Mouse (Mus musculus): ENCODE data around the gene Zmiz1. TPM values are rescaled to one million over a fixed set of nuclear protein-coding genes. Genes with fewer than 3 reads are reported as not detected.

Zmiz1 gene
- polyA plus RNA-seq, 1 experiment, result 54.1 TPM

DNA sequence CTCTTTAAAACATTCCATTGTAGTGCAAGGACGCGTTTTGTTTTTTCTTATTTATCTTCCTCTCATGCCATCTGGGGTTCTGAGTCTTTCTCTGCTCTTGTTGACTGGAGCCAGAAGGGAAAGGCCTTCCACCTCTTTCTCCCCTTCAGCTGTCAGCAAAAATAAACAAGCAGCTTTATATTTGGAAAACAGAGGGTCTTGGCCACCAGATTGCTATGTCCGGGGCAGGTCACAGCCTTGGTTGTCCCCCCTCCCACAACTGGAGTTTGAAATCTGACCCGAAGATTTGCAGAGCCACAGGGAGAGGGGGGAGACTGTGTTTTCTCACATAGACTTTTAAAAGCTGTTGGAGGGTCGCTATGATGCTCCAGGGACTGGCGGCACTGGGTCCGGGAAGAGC, 96.9 kb downstream of the Zmiz1 start:
- peaks cover 76% of the 10 kb centered on the region for H3K36me3 ChIP-seq (replicated peaks; ENCODE audit: low read length)
- H3K4me3 ChIP-seq (replicated peaks), result no peak overlapping the region
- no peak for TF ChIP-seq FLI1 (IDR thresholded peaks at IDR 0.05; ENCODE audit: low read length)
- TF ChIP-seq GATA1 (IDR thresholded peaks at IDR 0.05; ENCODE audit: borderline replicate concordance, low read length), result no peak
- no peaks in the 10 kb centered on the region for H3K9me3 ChIP-seq
- no peaks in the 10 kb centered on the region for H3K27me3 ChIP-seq (replicated peaks)
- peaks cover 80% of the 10 kb centered on the region for H3K4me1 ChIP-seq

DNA sequence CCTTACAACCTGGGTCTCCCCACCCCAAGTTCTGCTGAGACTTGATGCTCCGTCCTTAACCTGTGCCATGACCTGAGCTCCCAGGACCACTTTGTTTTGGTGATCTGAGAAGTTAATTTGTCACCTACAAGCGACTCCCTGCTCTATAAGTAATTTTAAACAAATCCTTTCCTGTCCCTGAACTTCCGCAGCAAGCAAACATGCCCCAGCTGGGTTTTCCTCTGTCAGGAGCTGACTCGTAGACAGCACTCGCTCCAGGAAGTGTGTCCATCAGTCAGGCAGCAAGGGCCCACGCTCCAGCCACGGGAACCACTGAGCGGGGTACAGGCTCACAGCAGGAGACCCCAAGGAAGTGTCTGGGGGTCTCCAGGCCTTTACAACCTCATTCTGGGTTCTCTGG, 98.0 kb downstream of the Zmiz1 start:
- no peak overlapping the region for H3K4me3 ChIP-seq (replicated peaks)
- TF ChIP-seq GATA1 (IDR thresholded peaks at IDR 0.05; ENCODE audit: borderline replicate concordance, low read length) (no peak), FLI1 (IDR thresholded peaks at IDR 0.05; ENCODE audit: low read length) (no peak)
- H3K4me1 ChIP-seq, result peaks cover 80% of the 10 kb centered on the region
- peaks cover 76% of the 10 kb centered on the region for H3K36me3 ChIP-seq (replicated peaks; ENCODE audit: low read length)
- no peaks in the 10 kb centered on the region for H3K27me3 ChIP-seq (replicated peaks)
- H3K9me3 ChIP-seq, result no peaks in the 10 kb centered on the region

DNA sequence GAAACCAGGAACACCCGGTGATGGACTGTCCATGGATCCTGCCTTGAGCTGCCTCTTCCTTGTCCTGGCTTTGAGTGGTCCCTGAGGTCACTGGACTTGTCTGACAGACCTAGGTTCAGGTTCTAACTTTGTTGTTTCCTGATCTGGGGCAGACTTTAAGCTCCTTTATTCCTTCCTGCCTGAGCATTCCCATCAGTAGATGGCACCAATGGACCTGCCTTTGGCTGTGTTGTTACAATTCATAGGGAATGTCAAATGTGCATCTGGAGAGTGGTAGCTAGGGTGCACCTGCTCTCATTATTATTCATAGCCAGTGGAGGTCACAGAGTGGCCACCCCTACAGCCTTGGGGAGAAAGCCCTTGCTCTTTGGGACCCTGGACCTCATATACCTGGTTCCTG, 99.5 kb downstream of the Zmiz1 start:
- no peaks in the 10 kb centered on the region for H3K27me3 ChIP-seq (replicated peaks)
- no peak for TF ChIP-seq GATA1 (IDR thresholded peaks at IDR 0.05; ENCODE audit: borderline replicate concordance, low read length)
- no peak for TF ChIP-seq FLI1 (IDR thresholded peaks at IDR 0.05; ENCODE audit: low read length)
- no peak overlapping the region for H3K4me3 ChIP-seq (replicated peaks)
- peaks cover 79% of the 10 kb centered on the region for H3K36me3 ChIP-seq (replicated peaks; ENCODE audit: low read length)
- H3K4me1 ChIP-seq, result peaks cover 78% of the 10 kb centered on the region
- H3K9me3 ChIP-seq, result peaks cover 3% of the 10 kb centered on the region

DNA sequence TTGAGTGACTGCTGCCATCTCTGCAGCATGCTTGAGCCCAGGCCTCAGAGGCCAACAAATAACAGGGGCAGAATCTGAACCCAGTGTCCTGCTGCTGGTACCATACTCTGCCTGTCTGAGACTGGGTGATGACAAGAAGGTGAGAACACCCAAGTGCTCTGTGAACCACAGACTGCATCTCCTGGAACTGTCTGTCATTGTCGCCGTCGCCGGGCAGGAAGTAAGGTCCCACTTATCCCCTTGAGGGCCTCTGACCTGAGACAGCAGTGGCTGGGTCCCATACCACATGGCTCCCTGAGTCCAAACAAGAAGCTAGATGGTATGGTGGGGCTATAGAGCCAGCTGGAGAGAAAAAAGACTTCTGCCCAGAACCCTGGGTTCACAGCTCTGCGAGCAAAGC, 100.9 kb downstream of the Zmiz1 start:
- Histone ChIP-seq H3K27me3 (replicated peaks) (peaks cover 2% of the 10 kb centered on the region), H3K9me3 (peaks cover 14% of the 10 kb centered on the region), H3K4me3 (replicated peaks) (no peak overlapping the region), H3K4me1 (peaks cover 74% of the 10 kb centered on the region), H3K36me3 (replicated peaks; ENCODE audit: low read length) (peaks cover 81% of the 10 kb centered on the region)
- TF ChIP-seq FLI1 (IDR thresholded peaks at IDR 0.05; ENCODE audit: low read length), result no peak
- no peak for TF ChIP-seq GATA1 (IDR thresholded peaks at IDR 0.05; ENCODE audit: borderline replicate concordance, low read length)

DNA sequence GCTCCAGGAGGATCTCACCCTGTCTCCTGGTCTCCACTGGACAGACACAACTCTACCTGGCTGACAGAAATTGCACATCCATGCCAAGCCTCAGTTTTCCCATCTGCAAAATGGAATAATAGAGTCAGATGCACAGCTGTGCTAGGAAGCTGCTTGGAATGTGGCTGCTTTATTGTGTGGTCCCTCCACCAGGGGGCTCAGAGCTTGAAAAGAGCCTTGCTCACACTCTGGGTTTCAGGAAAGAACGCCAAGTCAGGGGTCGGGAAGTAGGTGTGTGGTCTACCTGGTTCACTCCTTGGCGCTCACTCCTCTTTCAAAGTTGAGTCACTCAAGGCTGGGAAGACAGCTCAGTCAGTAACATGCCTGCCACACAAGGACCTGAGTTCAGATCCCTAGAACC, 101.9 kb downstream of the Zmiz1 start:
- TF ChIP-seq FLI1 (IDR thresholded peaks at IDR 0.05; ENCODE audit: low read length), result no peak
- TF ChIP-seq GATA1 (IDR thresholded peaks at IDR 0.05; ENCODE audit: borderline replicate concordance, low read length), result no peak
- H3K27me3 ChIP-seq (replicated peaks), result peaks cover 2% of the 10 kb centered on the region
- H3K4me3 ChIP-seq (replicated peaks), result no peak overlapping the region
- peaks cover 14% of the 10 kb centered on the region for H3K9me3 ChIP-seq
- peaks cover 78% of the 10 kb centered on the region for H3K4me1 ChIP-seq
- H3K36me3 ChIP-seq (replicated peaks; ENCODE audit: low read length), result peaks cover 84% of the 10 kb centered on the region

DNA sequence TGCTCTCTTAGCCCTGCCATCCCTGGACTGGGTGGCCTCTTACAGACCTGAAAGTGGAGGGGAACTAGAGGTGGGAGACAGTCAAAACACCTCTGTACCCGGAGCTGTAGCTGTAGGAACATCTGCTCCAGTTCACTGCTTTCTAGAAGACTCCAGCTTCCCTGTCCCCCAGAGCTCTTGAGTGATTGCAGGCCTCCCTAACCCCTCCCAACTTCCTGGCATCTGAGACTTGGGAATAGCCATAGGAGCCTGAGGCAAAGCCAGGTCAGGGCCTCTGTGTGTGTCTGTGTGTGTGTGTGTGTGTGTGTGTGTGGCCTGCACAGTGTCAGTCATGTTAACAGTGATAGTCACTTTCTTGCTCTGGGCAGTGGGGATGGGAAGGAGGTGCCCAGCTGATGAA, 102.7 kb downstream of the Zmiz1 start:
- Histone ChIP-seq H3K36me3 (replicated peaks; ENCODE audit: low read length) (peaks cover 89% of the 10 kb centered on the region), H3K9me3 (peaks cover 14% of the 10 kb centered on the region), H3K4me1 (peaks cover 82% of the 10 kb centered on the region), H3K27me3 (replicated peaks) (peaks cover 2% of the 10 kb centered on the region), H3K4me3 (replicated peaks) (peak overlapping the region; percentile 54)
- no peak for TF ChIP-seq GATA1 (IDR thresholded peaks at IDR 0.05; ENCODE audit: borderline replicate concordance, low read length)

DNA sequence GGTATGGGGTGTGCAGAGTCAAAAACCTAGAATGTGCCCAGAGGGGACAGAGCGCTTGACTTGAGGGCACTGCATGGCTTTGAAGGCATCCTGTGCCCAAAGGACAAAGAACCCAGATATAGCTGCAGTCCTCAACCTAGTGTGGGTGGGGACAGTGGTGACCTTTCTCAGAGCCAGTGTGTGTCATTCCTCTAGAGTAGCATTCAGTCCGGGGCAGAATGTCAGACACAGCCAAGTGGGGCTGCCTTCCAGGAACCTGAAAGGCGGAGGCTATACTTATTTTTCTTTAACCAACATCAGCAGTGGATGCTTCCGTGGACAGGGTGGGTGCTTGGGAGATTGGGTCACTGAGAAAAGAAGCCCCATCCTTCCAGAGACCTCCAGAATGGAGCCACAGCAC, 103.5 kb downstream of the Zmiz1 start:
- H3K4me1 ChIP-seq, result peaks cover 82% of the 10 kb centered on the region
- H3K27me3 ChIP-seq (replicated peaks), result peaks cover 2% of the 10 kb centered on the region
- TF ChIP-seq GATA1 (IDR thresholded peaks at IDR 0.05; ENCODE audit: borderline replicate concordance, low read length) (no peak), FLI1 (IDR thresholded peaks at IDR 0.05; ENCODE audit: low read length) (no peak)
- H3K36me3 ChIP-seq (replicated peaks; ENCODE audit: low read length), result peaks cover 90% of the 10 kb centered on the region
- H3K4me3 ChIP-seq (replicated peaks), result no peak overlapping the region
- peaks cover 14% of the 10 kb centered on the region for H3K9me3 ChIP-seq

DNA sequence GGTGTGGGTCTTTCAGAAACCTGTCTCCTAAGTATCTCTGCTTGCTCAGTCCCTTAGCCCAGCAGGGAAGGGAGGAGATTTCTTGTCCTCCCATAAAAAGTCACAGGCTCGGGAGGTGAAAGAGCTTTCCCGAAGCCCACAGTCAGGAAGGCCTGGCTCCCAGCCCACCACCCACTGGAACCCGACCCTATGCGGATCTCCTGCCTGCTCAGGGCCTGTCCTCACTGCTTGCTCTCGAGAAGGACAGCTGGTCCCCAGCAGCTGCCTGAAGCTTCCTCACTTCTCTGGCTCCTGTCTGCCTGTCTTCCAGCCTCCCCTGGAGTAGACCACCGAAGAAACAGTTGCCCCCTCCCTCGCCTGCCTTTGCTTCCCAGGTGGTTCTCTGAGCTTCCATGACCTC, 103.9 kb downstream of the Zmiz1 start:
- peaks cover 90% of the 10 kb centered on the region for H3K36me3 ChIP-seq (replicated peaks; ENCODE audit: low read length)
- peaks cover 82% of the 10 kb centered on the region for H3K4me1 ChIP-seq
- H3K27me3 ChIP-seq (replicated peaks), result peaks cover 2% of the 10 kb centered on the region
- no peak for TF ChIP-seq FLI1 (IDR thresholded peaks at IDR 0.05; ENCODE audit: low read length)
- TF ChIP-seq GATA1 (IDR thresholded peaks at IDR 0.05; ENCODE audit: borderline replicate concordance, low read length), result no peak
- peaks cover 14% of the 10 kb centered on the region for H3K9me3 ChIP-seq
- H3K4me3 ChIP-seq (replicated peaks), result no peak overlapping the region

DNA sequence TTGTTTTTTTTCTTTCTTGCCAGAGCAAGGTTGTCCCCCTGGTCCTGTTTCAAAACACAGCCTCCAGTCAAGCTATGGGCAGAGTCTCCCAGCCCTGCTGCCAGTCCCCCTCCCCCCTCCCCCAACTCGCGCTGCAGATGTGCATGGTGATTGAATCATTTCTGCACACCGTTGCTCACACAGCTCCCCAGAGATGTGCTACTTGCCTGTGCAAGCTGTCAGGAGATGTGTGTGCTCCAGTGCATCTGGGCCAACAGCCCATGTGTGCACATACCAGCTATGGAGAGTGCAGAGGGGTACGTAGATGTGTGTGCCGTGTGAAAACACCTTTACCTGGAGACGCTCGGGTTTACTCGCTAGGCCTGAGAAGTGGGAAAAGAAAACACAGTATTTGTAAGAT, 105.6 kb downstream of the Zmiz1 start:
- peaks cover 82% of the 10 kb centered on the region for H3K36me3 ChIP-seq (replicated peaks; ENCODE audit: low read length)
- H3K4me1 ChIP-seq, result peaks cover 70% of the 10 kb centered on the region
- no peak for TF ChIP-seq FLI1 (IDR thresholded peaks at IDR 0.05; ENCODE audit: low read length)
- peaks cover 14% of the 10 kb centered on the region for H3K9me3 ChIP-seq
- no peak overlapping the region for H3K4me3 ChIP-seq (replicated peaks)
- H3K27me3 ChIP-seq (replicated peaks), result peaks cover 2% of the 10 kb centered on the region

DNA sequence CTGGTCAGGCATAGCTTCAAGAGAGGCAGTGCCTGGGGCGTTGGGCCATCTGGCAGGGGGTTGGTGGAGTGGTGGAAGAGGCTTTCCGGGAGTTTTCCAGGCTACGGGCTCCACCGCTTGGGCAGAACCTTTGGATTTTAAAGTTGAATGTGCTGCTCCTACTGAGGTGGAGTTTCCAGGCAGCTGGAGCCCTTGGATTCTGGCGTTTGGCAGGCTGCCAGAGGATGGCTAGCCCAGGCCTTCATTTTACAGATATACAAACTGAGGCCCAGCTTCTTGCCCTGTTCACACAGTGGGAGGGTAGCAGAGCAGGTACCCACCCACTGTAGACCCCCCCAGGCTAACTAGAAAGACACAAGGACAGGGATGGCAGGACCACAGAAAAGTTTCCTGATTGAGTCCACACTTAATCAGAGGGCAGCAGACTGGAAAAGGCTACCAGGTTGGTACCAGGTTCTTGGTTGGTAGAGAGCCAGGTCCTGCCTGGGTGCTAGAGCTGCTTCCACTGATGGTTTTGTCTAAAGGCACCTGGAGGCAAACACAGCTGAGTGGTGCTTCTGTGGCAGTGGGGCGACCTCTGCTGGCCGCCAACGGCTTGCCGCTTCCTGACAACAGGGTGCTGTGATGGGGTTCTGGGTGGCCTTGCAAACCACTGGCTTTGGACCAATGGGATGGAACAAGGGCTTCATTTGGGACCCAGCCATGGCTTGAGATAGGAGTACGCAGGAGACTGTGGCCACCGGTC, 106.5 kb downstream of the Zmiz1 start:
- peaks cover 61% of the 10 kb centered on the region for H3K4me1 ChIP-seq
- H3K27me3 ChIP-seq (replicated peaks), result peaks cover 2% of the 10 kb centered on the region
- H3K9me3 ChIP-seq, result peaks cover 14% of the 10 kb centered on the region
- H3K4me3 ChIP-seq (replicated peaks), result no peak overlapping the region
- TF ChIP-seq FLI1 (IDR thresholded peaks at IDR 0.05; ENCODE audit: low read length) (no peak), GATA1 (IDR thresholded peaks at IDR 0.05; ENCODE audit: borderline replicate concordance, low read length) (no peak)
- H3K36me3 ChIP-seq (replicated peaks; ENCODE audit: low read length), result peaks cover 73% of the 10 kb centered on the region
